Mouse (Mus musculus) gastrocnemius, postnatal 25 days (tissue): ENCODE results near the gene Gm9887. TPM values are rescaled to one million over a fixed set of nuclear protein-coding genes. Genes with fewer than 3 reads are reported as not detected.
"Not testable (repeated sequence)": the region's sequence is repeated elsewhere in the genome, so short reads cannot be mapped to it uniquely, and the experiment has no call there.

Source experiments
- DNase-seq: peaks from one replicate; pipeline ENCODE4 v3.0.0; 2022
- total RNA-seq, 2 experiments: library from RNA; stranded (reverse); gene quantifications; 1 replicate in 1 of 2; 2 replicates in 1 of 2; pipeline ENCODE4 v1.2.3; 2021

The Gm9887 gene
- total RNA-seq, 2 experiments from 2014 or later = not detected

DNA sequence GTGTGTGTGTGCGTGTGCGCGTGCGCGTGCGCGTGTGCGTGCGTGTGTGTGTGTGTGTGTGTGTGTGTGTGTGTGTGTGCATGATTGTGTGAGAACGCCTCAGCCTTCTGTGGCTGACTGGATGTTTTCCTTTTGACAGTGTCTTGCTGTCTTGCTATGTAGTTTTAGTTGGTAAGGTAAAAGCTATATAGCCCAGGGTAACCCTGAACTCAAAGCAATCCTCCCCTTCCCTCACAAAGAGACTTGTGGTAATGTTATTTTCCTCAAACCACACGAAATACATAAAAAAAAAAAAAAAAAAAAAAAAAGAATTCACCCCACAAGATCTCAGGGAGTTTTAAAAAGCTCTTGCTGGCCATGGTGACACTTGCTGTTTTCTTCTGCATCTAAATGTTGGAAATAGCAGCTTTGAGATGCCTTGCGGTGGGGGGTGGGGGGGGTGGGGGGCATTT lies 14.0 kb upstream of the Gm9887 start:
- DNase-seq = not testable (repeated sequence)

DNA sequence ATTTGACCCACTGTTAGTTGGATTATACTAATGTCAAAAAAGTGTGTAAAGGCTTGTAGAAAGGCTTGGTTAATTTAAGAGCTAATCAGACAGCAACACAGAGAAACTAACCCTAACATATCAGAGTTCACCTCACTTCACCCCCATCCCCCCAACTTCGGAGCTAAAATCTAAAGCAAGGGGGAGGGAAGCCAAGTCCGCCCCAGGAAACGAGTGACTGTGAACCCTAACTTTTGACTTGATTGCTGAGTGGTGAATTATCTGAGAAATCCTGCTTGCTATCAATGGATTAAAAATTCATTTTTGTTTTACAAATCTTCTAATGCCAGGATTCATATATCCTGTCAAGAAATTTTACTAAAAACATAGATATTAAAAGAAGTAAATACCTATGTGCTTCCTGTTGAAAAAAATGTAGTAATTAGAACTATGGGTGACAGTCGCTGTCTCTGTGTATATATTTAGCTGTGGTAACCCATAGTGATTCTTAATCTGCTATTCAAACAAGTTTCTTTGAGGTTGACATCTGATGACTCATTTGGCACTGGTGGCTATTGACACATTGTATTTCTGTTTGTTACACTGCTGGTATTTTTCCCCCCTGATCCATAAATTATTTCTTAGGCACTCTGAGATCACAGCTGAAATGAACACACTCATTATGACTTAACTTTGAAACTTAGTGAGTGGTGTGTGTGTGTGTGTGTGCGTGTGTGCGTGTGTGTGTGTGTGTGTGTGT lies 13.5 kb upstream of the Gm9887 start:
- DNase-seq = no peak

GRCm38 (mm10) chr12:69384606-69385005 lies 12.3 kb upstream of the Gm9887 start:
- DNase-seq = no peak

- DNase-seq = no peak
Observed at GRCm38 (mm10) chr12:69382880-69383279, 10.6 kb upstream of the Gm9887 start.

DNA sequence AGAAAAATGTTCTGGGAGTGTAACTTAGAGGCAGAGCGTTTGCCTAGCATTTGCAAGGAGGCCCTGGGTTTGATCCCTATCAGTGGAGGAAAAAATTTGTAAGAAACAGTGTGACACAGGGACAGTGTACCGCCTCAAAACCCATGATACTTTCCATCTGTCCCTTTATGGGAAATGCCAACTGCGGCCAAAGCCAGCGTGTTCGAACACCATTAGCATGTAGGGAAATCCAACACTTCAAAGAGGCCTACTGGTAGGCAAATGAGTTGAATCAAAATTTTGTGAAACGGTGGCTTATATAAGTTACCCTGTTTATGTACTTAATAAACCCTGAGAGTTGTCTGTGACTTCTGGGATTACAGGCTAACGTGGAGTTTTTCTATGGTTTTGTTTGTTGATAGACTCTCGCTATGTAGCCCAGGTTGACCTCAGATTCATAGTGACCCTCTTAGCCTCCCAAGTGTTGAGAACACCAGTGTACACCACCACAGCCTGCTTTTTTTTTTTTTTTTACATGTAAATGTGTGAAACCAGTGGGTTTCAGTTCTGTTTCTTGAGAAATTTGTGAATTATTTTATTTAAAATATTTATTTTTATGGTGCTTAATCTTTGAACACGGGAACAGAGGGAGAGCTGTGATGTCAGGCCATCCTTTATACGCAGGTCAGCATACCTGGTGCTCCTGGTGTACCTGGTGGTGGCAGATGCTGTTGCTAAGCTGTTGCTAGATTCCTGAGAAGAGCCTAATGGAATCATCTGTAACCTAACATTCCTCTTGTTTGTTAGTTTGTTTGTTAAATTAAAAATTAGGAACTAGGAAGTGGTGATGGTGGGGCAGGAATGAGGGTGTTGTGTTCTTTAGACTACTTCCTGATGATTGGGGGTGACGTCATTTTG lies 6.5 kb upstream of the Gm9887 start:
- no peak for DNase-seq

GRCm38 (mm10) chr12:69377636-69378035 lies 5.4 kb upstream of the Gm9887 start:
- not testable (repeated sequence) for DNase-seq

- no peak for DNase-seq
Observed at GRCm38 (mm10) chr12:69377188-69377587, 4.9 kb upstream of the Gm9887 start.

- no peak for DNase-seq
Observed at GRCm38 (mm10) chr12:69376132-69376531, 3.9 kb upstream of the Gm9887 start.

GRCm38 (mm10) chr12:69373850-69374766 lies 1.9 kb upstream of the Gm9887 start:
- no peak for DNase-seq

DNA sequence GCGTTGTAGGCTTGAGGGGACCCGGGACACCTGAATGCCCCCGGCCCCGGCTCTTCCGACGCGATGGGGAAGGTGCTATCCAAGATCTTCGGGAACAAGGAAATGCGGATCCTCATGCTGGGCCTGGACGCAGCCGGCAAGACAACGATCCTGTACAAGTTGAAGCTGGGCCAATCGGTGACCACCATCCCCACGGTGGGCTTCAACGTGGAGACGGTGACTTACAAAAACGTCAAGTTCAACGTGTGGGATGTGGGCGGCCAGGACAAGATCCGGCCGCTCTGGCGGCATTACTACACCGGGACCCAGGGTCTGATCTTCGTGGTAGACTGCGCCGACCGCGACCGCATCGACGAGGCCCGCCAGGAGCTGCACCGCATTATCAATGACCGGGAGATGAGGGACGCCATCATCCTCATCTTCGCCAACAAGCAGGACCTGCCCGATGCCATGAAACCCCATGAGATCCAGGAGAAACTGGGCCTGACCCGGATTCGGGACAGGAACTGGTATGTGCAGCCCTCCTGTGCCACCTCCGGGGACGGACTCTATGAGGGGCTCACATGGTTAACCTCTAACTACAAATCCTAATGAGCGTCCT lies 573 bp upstream of the Gm9887 start:
- DNase-seq = peak; percentile 17

- DNase-seq = no peak
Observed at GRCm38 (mm10) chr12:69371421-69371853, 821 bp downstream of the Gm9887 start.

DNA sequence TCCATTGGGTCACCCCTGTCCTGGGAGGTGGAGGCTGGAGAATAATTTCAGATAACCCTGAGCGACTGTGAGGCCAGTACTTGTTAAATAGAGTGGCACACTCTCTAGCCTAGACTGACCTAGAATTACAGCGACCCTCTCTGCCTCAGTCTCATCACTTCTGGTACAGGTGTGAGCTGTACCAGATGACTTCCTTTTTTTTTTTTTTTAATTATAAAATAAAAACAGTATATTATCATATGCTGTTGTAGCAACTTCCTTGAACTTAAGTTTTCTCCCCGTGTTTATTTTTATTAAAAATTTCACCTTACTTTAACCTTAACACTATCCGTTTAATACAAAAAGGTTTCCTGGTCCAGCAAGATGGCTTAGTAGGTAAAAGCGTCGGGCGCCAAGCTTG lies 1.3 kb downstream of the Gm9887 start:
- no peak for DNase-seq

DNA sequence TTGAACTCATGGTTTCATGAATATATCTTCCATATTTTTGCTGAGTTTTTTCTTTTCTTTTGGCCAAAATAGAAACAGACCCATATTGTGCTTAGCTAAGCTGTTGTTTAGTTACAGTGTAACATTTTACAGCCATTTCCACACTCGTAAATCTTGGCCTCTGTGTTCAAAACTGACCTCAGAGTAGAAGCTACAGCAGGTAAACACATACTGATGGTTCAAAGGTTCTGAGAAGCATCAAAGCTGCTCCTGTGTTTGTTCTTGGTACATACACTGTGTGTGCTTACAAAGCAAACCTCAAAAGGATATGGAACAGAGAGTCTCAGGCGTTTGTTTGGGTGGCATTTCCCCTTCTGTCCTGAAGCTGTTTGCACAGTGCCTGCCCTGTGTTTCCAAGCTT lies 4.7 kb downstream of the Gm9887 start:
- no peak for DNase-seq

GRCm38 (mm10) chr12:69366424-69366823 lies 5.8 kb downstream of the Gm9887 start:
- DNase-seq = no peak

GRCm38 (mm10) chr12:69365757-69366156 lies 6.5 kb downstream of the Gm9887 start:
- DNase-seq = no peak

DNA sequence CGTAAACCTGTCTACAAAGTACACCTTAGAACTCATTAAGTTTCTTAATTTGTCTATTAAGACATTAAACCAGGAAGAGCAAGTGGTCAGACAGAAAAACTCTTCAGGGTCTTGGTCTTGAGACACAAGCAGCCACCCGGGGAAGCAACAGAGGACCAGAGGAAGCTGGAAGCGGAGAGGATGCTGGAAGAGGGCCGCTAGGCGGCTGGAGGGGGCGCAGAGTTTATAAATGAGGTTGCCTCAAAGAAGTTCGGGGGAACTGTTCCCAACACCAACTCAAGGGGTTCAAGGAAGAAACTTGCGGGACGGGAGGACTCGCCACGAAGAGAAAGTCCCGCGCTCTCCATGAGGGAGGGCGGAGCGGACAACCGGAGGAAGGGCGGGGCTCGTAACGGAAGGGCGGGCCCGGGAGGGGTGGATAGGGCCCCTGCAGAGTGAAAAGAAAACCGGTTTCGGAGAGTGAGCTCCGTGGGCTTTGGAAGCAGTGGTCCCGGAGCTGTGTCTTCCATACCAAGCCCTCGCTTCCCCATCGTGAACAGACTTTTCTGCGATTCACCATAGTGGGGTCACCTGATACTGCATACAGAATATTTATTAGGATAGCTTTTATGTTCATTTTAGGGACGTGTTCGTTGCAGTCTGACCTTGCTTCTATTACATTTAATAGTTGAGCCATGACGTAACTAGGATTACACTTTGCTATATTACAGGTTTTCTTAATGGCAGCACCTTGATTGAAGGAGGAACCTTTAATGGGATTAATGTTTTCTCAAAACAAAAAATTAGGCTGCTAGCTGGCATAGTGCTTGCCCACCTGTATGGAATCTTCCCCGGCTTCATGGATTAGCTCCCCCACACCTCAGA lies 8.1 kb downstream of the Gm9887 start:
- peak; percentile 81 for DNase-seq

DNA sequence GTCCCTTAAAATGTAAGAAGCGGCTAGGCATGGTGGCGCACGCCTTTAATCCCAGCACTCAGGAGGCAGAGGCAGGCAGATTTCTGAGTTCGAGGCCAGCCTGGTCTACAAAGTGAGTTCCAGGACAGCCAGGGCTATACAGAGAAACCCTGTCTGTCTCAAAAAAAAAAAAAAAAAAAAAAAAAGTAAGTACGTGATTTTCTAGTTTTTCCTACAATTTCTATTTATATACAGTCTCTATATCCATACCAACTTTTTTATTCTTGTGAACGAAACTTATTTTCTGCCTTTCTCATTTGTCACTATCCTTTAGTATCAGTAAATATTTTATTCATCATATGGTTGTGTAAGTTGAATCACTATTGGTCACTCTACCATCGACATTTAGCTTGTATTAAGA lies 9.1 kb downstream of the Gm9887 start:
- DNase-seq = not testable (repeated sequence)

DNA sequence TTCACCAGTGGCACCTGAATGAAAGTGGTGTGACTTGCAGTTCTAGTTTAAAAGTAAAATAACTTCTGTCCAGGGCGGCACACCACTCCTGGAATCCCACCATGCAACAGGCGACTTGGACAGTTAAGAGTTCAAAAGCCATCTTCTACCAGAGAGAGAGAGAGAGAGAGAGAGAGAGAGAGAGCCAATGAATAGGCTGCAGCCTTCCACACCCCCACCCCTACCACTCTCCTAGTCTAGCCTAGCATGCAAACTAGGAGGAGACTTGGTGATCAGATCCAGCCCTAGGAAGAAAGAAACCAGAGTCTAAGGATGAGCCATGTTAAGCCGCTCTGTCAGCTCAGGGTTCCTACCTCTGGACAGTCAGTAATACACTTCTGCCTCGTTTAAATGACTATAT lies 9.9 kb downstream of the Gm9887 start:
- no peak for DNase-seq

DNA sequence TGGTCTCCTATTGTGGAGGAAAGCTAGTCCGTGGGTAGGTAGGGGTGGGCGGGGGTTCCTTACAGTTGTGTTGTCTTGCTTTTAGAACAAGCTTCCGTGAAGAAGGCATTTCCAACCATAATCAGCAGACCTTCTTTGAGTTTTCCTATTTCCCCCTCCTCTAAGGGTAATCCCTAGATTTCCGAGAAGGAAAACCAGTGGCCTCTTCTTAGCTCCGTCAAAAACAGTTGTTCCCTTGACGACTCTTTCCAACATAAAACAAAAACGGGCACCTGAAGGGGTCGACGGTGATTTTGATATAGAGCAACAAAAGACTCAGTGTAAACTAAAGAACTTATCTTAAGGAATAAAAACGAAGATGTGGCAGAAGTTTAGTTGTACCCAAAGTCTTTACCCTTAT lies 10.3 kb downstream of the Gm9887 start:
- no peak for DNase-seq

DNA sequence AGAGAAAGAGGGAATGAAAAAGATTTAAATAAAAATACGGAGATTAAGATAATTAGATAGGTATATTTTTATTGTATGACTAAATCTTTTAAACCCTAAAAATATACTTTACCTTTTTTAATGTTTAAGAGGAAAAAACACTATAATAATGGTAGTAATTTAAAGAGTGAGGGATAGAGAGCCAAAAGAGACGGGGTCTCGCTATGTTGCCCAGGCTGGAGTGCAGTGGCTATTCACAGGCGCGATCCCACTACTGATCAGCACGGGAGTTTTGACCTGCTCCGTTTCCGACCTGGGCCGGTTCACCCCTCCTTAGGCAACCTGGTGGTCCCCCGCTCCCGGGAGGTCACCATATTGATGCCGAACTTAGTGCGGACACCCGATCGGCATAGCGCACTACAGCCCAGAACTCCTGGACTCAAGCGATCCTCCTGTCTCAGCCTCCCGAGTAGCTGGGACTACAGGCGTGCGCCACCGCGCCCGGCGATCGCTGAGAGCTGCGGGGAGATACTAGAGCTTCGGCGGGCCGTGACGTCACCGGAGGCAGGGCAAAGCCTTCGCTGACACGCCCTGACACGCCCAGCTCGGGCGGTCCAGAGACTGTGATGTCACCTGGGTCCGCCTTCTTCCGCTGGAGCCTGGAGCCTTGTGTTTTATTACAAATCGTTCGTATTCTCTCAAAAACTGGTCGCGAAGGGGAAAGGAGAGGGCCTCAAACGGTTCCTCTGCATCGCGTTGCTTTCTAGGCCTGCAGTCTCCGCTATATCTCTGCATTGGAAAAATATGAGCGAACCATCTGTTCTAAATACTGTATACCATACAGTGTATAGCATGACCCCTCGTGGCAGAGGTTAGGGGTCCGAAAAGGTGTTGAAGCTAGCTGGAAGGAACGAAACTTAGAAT lies 11.0 kb downstream of the Gm9887 start:
- peak; percentile 97 for DNase-seq
